Mouse (Mus musculus) hindbrain, embryonic 13.5 days (tissue): ENCODE data around the gene Stpg3. TPM values are rescaled to one million over a fixed set of nuclear protein-coding genes. Genes with fewer than 3 reads are reported as not detected.
A peak's percentile ranks its signal among the peaks of the same experiment; 100 is the strongest.

ENCODE experiments used
- ATAC-seq: fragments of 200-750 bp; cut with Nextera tagmentation; 2 replicates; pipeline ENCODE4 v1.8.0; 2017; ENCODE audit warnings: moderate TSS enrichment; ENCODE audit not compliant: low FRiP score
- H3K27ac ChIP-seq: fragments of 300-500 bp; sonication (generic); 2 replicates; pipeline ENCODE4 v1.5.1; 2015; ENCODE audit warnings: inconsistent platforms, mild to moderate bottlenecking, moderate library complexity
- H3K27me3 ChIP-seq: fragments of 300-500 bp; sonication (generic); 2 replicates; pipeline ENCODE4 v1.6.1; 2015; ENCODE audit warnings: mild to moderate bottlenecking, inconsistent platforms
- H3K36me3 ChIP-seq: fragments of 300-500 bp; sonication (generic); 2 replicates; pipeline ENCODE4 v1.6.1; 2015; ENCODE audit warnings: mild to moderate bottlenecking, inconsistent platforms
- H3K4me1 ChIP-seq: fragments of 300-500 bp; sonication (generic); replicated peaks from 2 replicates; pipeline ENCODE4 v1.6.1; 2015; ENCODE audit warnings: inconsistent platforms
- H3K4me2 ChIP-seq: fragments of 300-500 bp; sonication (generic); 2 replicates; pipeline ENCODE4 v1.6.1; 2015; ENCODE audit warnings: inconsistent platforms, mild to moderate bottlenecking, moderate library complexity
- H3K4me3 ChIP-seq: fragments of 300-500 bp; sonication (generic); 2 replicates; pipeline ENCODE4 v1.5.1; 2015; ENCODE audit warnings: mild to moderate bottlenecking, inconsistent platforms
- H3K9ac ChIP-seq: fragments of 300-500 bp; sonication (generic); 2 replicates; pipeline ENCODE4 v1.6.1; 2015; ENCODE audit warnings: mild to moderate bottlenecking, inconsistent platforms
- H3K9me3 ChIP-seq: fragments of 300-500 bp; sonication (generic); 2 replicates; pipeline ENCODE4 v1.6.1; 2016; ENCODE audit warnings: inconsistent platforms
- WGBS: fragments of 180-500 bp; shearing (Covaris S2); methylation state at CpG from one replicate; pipeline ENCODE4 v1.1.7; 2015; 5-methylcytosine and 5-hydroxymethylcytosine counted together
- polyA plus RNA-seq: library from polyadenylated mRNA; unstranded; fragments of >200 nt; fragmentation: Nextera tagmentation; extraction: Ambion mirVana; gene quantifications from 2 replicates; pipeline ENCODE4 v1.2.1, GENCODE M21; 2015

The Stpg3 gene
- polyA plus RNA-seq, 1 experiment from 2014 or later: not detected

GRCm38 (mm10) chr2:25196172-25196954, 18.1 kb downstream of the Stpg3 start, which contains the start of gene Tor4a:
Gene Tor4a (minus strand): TSS chr2:25196886.
- no peaks in the 10 kb centered on the region for H3K9me3 ChIP-seq
- peaks cover 12% of the 10 kb centered on the region for H3K4me1 ChIP-seq
- H3K9ac ChIP-seq: no peak within 1 kb of the TSS
- H3K4me3 ChIP-seq: no peak within 1 kb of the TSS
- WGBS: 18% methylated on average over 8 of the region's 8 CpGs
- H3K36me3 ChIP-seq: peaks cover 36% of the 10 kb centered on the region
- ATAC-seq: no peak
- H3K27me3 ChIP-seq: peaks cover 42% of the 10 kb centered on the region
- peak within 1 kb of the TSS; percentile 32 for H3K4me2 ChIP-seq
- H3K27ac ChIP-seq: no peak within 1 kb of the TSS

GRCm38 (mm10) chr2:25195211-25196156, 19.0 kb downstream of the Stpg3 start:
- 21% methylated on average over 55 of the region's 55 CpGs for WGBS
- peaks cover 12% of the 10 kb centered on the region for H3K4me1 ChIP-seq

GRCm38 (mm10) chr2:25194486-25195171, 19.8 kb downstream of the Stpg3 start:
- peaks cover 12% of the 10 kb centered on the region for H3K4me1 ChIP-seq
- peaks cover 18% of the 10 kb centered on the region for H3K36me3 ChIP-seq
- peaks cover 42% of the 10 kb centered on the region for H3K27me3 ChIP-seq
- no peak overlapping the region for H3K4me2 ChIP-seq
- ATAC-seq: no peak
- no peak overlapping the region for H3K9ac ChIP-seq
- no peak overlapping the region for H3K27ac ChIP-seq
- H3K4me3 ChIP-seq: no peak overlapping the region
- 88% methylated on average over 17 of the region's 17 CpGs for WGBS
- no peaks in the 10 kb centered on the region for H3K9me3 ChIP-seq

More at GRCm38 (mm10) chr2:25195211-25196156, 19.0 kb downstream of the Stpg3 start:
- ATAC-seq: no peak
- H3K4me3 ChIP-seq: no peak overlapping the region
- no peaks in the 10 kb centered on the region for H3K9me3 ChIP-seq
- peaks cover 42% of the 10 kb centered on the region for H3K27me3 ChIP-seq
- 0 out of 2 replicates have a peak overlapping the region, but pooled peaks have one; percentile 13 for H3K9ac ChIP-seq
- H3K27ac ChIP-seq: no peak overlapping the region
- H3K36me3 ChIP-seq: peaks cover 27% of the 10 kb centered on the region
- H3K4me2 ChIP-seq: peak overlapping the region; percentile 32

GRCm38 (mm10) chr2:25194006-25194405, 20.4 kb downstream of the Stpg3 start:
- H3K4me2 ChIP-seq: no peak overlapping the region
- peaks cover 42% of the 10 kb centered on the region for H3K27me3 ChIP-seq
- peaks cover 13% of the 10 kb centered on the region for H3K36me3 ChIP-seq
- no peak for ATAC-seq
- H3K4me3 ChIP-seq: no peak overlapping the region
- H3K4me1 ChIP-seq: peaks cover 12% of the 10 kb centered on the region
- H3K9me3 ChIP-seq: no peaks in the 10 kb centered on the region
- no peak overlapping the region for H3K27ac ChIP-seq
- WGBS: 82% methylated on average over 5 of the region's 5 CpGs
- peak overlapping the region; percentile 8; the same call in 1 of the 2 replicates for H3K9ac ChIP-seq

- Histone ChIP-seq H3K4me2 (no peak overlapping the region), H3K9me3 (no peaks in the 10 kb centered on the region), H3K36me3 (peaks cover 7% of the 10 kb centered on the region), H3K4me3 (no peak overlapping the region), H3K4me1 (peaks cover 12% of the 10 kb centered on the region), H3K27me3 (peaks cover 42% of the 10 kb centered on the region), H3K9ac (0 out of 2 replicates have a peak overlapping the region, but pooled peaks have one; percentile 8), H3K27ac (no peak overlapping the region)
- ATAC-seq: peak; percentile 79
- 2% methylated on average over 6 of the region's 6 CpGs for WGBS
Measured at GRCm38 (mm10) chr2:25193330-25193770, 21.1 kb downstream of the Stpg3 start.

GRCm38 (mm10) chr2:25187841-25188240, 26.6 kb downstream of the Stpg3 start:
- no peaks in the 10 kb centered on the region for H3K27me3 ChIP-seq
- peaks cover 34% of the 10 kb centered on the region for H3K4me1 ChIP-seq
- no peaks in the 10 kb centered on the region for H3K9me3 ChIP-seq
- no peaks in the 10 kb centered on the region for H3K36me3 ChIP-seq
- 87% methylated on average over 6 of the region's 6 CpGs for WGBS
- no peak overlapping the region for H3K9ac ChIP-seq
- ATAC-seq: no peak
- no peak overlapping the region for H3K4me2 ChIP-seq
- H3K27ac ChIP-seq: no peak overlapping the region
- H3K4me3 ChIP-seq: no peak overlapping the region

GRCm38 (mm10) chr2:25186575-25186930, 27.9 kb downstream of the Stpg3 start:
- H3K9me3 ChIP-seq: no peaks in the 10 kb centered on the region
- H3K4me3 ChIP-seq: peak overlapping the region; percentile 49
- H3K27me3 ChIP-seq: no peaks in the 10 kb centered on the region
- H3K4me2 ChIP-seq: peak overlapping the region; percentile 78
- no peaks in the 10 kb centered on the region for H3K36me3 ChIP-seq
- peak overlapping the region; percentile 94 for H3K27ac ChIP-seq
- peaks cover 44% of the 10 kb centered on the region for H3K4me1 ChIP-seq
- no peak for ATAC-seq
- WGBS: 28% methylated on average over 5 of the region's 5 CpGs
- no peak overlapping the region; the same call in 1 of the 2 replicates for H3K9ac ChIP-seq

- Histone ChIP-seq H3K9me3 (no peaks in the 10 kb centered on the region), H3K4me1 (peaks cover 50% of the 10 kb centered on the region), H3K4me2 (peak overlapping the region; percentile 78), H3K27me3 (no peaks in the 10 kb centered on the region), H3K27ac (peak overlapping the region; percentile 94), H3K36me3 (no peaks in the 10 kb centered on the region), H3K4me3 (peak overlapping the region; percentile 49), H3K9ac (peak overlapping the region; percentile 80)
- WGBS: under 1% methylated on average over 64 of the region's 64 CpGs
- peak; percentile 72 for ATAC-seq
Measured at GRCm38 (mm10) chr2:25185625-25186574, 28.5 kb downstream of the Stpg3 start.

GRCm38 (mm10) chr2:25184496-25184895, 29.9 kb downstream of the Stpg3 start:
- no peak for ATAC-seq
- H3K4me2 ChIP-seq: peak overlapping the region; percentile 78
- WGBS: 87% methylated on average over 7 of the region's 7 CpGs

GRCm38 (mm10) chr2:25183336-25183735, 31.1 kb downstream of the Stpg3 start:
- Histone ChIP-seq H3K4me2 (peak overlapping the region; percentile 78), H3K9me3 (no peaks in the 10 kb centered on the region), H3K36me3 (no peaks in the 10 kb centered on the region), H3K27ac (no peak overlapping the region), H3K4me3 (peak overlapping the region; percentile 78), H3K4me1 (peaks cover 68% of the 10 kb centered on the region), H3K9ac (peak overlapping the region; percentile 65), H3K27me3 (0 out of 2 replicates have a peak, but pooled peaks cover 5% of the 10 kb centered on the region)
- whole genome bisulfite sequencing: 34% methylated on average over 2 of the region's 2 CpGs
- ATAC-seq: no peak

More at GRCm38 (mm10) chr2:25184496-25184895, 29.9 kb downstream of the Stpg3 start:
- Histone ChIP-seq H3K9ac (no peak overlapping the region), H3K27me3 (no peaks in the 10 kb centered on the region), H3K4me1 (peaks cover 58% of the 10 kb centered on the region), H3K36me3 (no peaks in the 10 kb centered on the region), H3K4me3 (no peak overlapping the region), H3K9me3 (no peaks in the 10 kb centered on the region), H3K27ac (peak overlapping the region; percentile 94)

- Histone ChIP-seq H3K4me2 (peak overlapping the region; percentile 78), H3K4me3 (peak overlapping the region; percentile 78), H3K4me1 (peaks cover 75% of the 10 kb centered on the region), H3K27me3 (0 out of 2 replicates have a peak, but pooled peaks cover 5% of the 10 kb centered on the region), H3K9me3 (no peaks in the 10 kb centered on the region), H3K27ac (peak overlapping the region; percentile 58), H3K9ac (peak overlapping the region; percentile 65), H3K36me3 (no peaks in the 10 kb centered on the region)
- no peak for ATAC-seq
- WGBS: 4% methylated on average over 6 of the region's 6 CpGs
Measured at GRCm38 (mm10) chr2:25182664-25183063, 31.8 kb downstream of the Stpg3 start.
